Mouse (Mus musculus) limb, embryonic 14.5 days (tissue): ENCODE measurements around the gene Gne. TPM values are rescaled to one million over a fixed set of nuclear protein-coding genes. Genes with fewer than 3 reads are reported as not detected.

ENCODE experiments used
- ATAC-seq: fragments of 200-750 bp; cut with Nextera tagmentation; 2 replicates; pipeline ENCODE4 v1.8.0; 2017; ENCODE audit warnings: low read depth, moderate number of reproducible peaks, moderate TSS enrichment; ENCODE audit not compliant: low FRiP score
- DNase-seq: peaks from one replicate; pipeline ENCODE4 v3.0.0-alpha.2; 2015; ENCODE audit warnings: low spot score
- H3K27ac ChIP-seq: fragments of 300-500 bp; sonication (generic); replicated peaks from 2 replicates; pipeline ENCODE4 v1.5.1; 2014; ENCODE audit warnings: low read depth, mild to moderate bottlenecking, low read length, moderate library complexity, mixed read lengths
- H3K27me3 ChIP-seq: fragments of 300-500 bp; sonication (generic); 2 replicates; pipeline ENCODE4 v1.6.1; 2014; ENCODE audit warnings: low read length, mixed read lengths; ENCODE audit not compliant: control insufficient read depth, insufficient read depth
- H3K36me3 ChIP-seq: fragments of 300-500 bp; sonication (generic); 2 replicates; pipeline ENCODE4 v1.6.1; 2014; ENCODE audit warnings: mild to moderate bottlenecking, low read length, moderate library complexity, mixed read lengths; ENCODE audit not compliant: control insufficient read depth, insufficient read depth
- H3K4me1 ChIP-seq: fragments of 300-500 bp; sonication (generic); 2 replicates; pipeline ENCODE4 v1.6.1; 2014; ENCODE audit warnings: antibody characterized with exemption, low read length, mixed read lengths; ENCODE audit not compliant: control insufficient read depth, insufficient read depth
- H3K4me2 ChIP-seq: fragments of 300-500 bp; sonication (generic); replicated peaks from 2 replicates; pipeline ENCODE4 v1.6.1; 2014; ENCODE audit warnings: low read depth, mild to moderate bottlenecking, low read length, moderate library complexity; ENCODE audit not compliant: severe bottlenecking
- H3K4me3 ChIP-seq: fragments of 300-500 bp; sonication (generic); replicated peaks from 2 replicates; pipeline ENCODE4 v1.5.1; 2014; ENCODE audit warnings: low read length
- H3K9ac ChIP-seq: fragments of 300-500 bp; sonication (generic); 2 replicates; pipeline ENCODE4 v1.6.1; 2014; ENCODE audit warnings: mild to moderate bottlenecking, low read depth, low read length, moderate library complexity; ENCODE audit not compliant: severe bottlenecking
- H3K9me3 ChIP-seq: fragments of 300-500 bp; sonication (generic); 2 replicates; pipeline ENCODE4 v1.6.1; 2016; ENCODE audit warnings: low read length; ENCODE audit not compliant: control insufficient read depth
- POLR2A ChIP-seq: fragments of 200-500 bp; IDR thresholded peaks from 2 replicates; pipeline ENCODE4 v1.8.0; 2012; ENCODE audit warnings: inconsistent platforms, mild to moderate bottlenecking, moderate library complexity, borderline replicate concordance; ENCODE audit not compliant: insufficient read depth, insufficient read length; ENCODE audit errors: extremely low read depth
- whole genome bisulfite sequencing: fragments of 180-500 bp; shearing (Covaris S2); extraction: QIAGEN DNeasy Blood & Tissue Kit; methylation state at CpG from one replicate; pipeline ENCODE4 v1.1.7; 2014; 5-methylcytosine and 5-hydroxymethylcytosine counted together
- polyA plus RNA-seq, 2 experiments: library from polyadenylated mRNA; depleted of rRNA in 1 of 2; stranded (reverse) in 1 of 2; unstranded in 1 of 2; fragments of >200 nt; fragmentation: Nextera tagmentation in 1 of 2; extraction: Ambion mirVana in 1 of 2; gene quantifications; 2 replicates each; pipeline versions ENCODE4 v1.2.1 to v1.2.3; 2012 to 2014

Gene Gne
- polyA plus RNA-seq, 2 experiments = 13.8 to 27.8 TPM

- ATAC-seq (no peak), DNase-seq (no peak)
- H3K36me3 ChIP-seq = no peaks in the 10 kb centered on the region
- no peak overlapping the region for H3K4me2 ChIP-seq
- no peaks in the 10 kb centered on the region for H3K9me3 ChIP-seq
- no peak overlapping the region; the same call in 1 of the 2 replicates for H3K27ac ChIP-seq
- H3K9ac ChIP-seq = no peak overlapping the region
- WGBS = 34% methylated on average over 4 of the region's 4 CpGs
- no peak for TF ChIP-seq POLR2A
- H3K27me3 ChIP-seq = no peaks in the 10 kb centered on the region
- H3K4me3 ChIP-seq = no peak overlapping the region
- peaks cover 5% of the 10 kb centered on the region for H3K4me1 ChIP-seq
Measured at GRCm38 (mm10) chr4:44112741-44113140, 28.8 kb upstream of the Gne start.

- H3K9me3 ChIP-seq = no peaks in the 10 kb centered on the region
- 65% methylated on average over 7 of the region's 7 CpGs for WGBS
- H3K9ac ChIP-seq = no peak overlapping the region
Measured at GRCm38 (mm10) chr4:44110771-44111170, 26.8 kb upstream of the Gne start.

GRCm38 (mm10) chr4:44108297-44108696, 24.3 kb upstream of the Gne start:
- no peak overlapping the region for H3K9ac ChIP-seq
- DNase-seq (no peak), ATAC-seq (no peak)
- H3K36me3 ChIP-seq = no peaks in the 10 kb centered on the region
- 82% methylated on average over 6 of the region's 6 CpGs for WGBS
- TF ChIP-seq POLR2A = no peak
- no peak overlapping the region for H3K4me2 ChIP-seq
- H3K9me3 ChIP-seq = no peaks in the 10 kb centered on the region
- H3K27ac ChIP-seq = no peak overlapping the region
- no peaks in the 10 kb centered on the region for H3K27me3 ChIP-seq
- H3K4me3 ChIP-seq = no peak overlapping the region
- H3K4me1 ChIP-seq = peaks cover 24% of the 10 kb centered on the region

More at GRCm38 (mm10) chr4:44110771-44111170, 26.8 kb upstream of the Gne start:
- DNase-seq = no peak
- Histone ChIP-seq H3K4me1 (peaks cover 13% of the 10 kb centered on the region), H3K4me3 (no peak overlapping the region), H3K27ac (no peak overlapping the region), H3K36me3 (no peaks in the 10 kb centered on the region), H3K27me3 (no peaks in the 10 kb centered on the region), H3K4me2 (no peak overlapping the region)
- no peak for ATAC-seq
- TF ChIP-seq POLR2A = no peak

- no peak overlapping the region for H3K27ac ChIP-seq
- H3K4me2 ChIP-seq = no peak overlapping the region
- no peak for TF ChIP-seq POLR2A
- no peaks in the 10 kb centered on the region for H3K36me3 ChIP-seq
- DNase-seq = no peak
- H3K27me3 ChIP-seq = no peaks in the 10 kb centered on the region
- ATAC-seq = no peak
- H3K4me3 ChIP-seq = no peak overlapping the region
- no peaks in the 10 kb centered on the region for H3K9me3 ChIP-seq
- WGBS = 38% methylated on average over 6 of the region's 6 CpGs
- H3K9ac ChIP-seq = no peak overlapping the region
- H3K4me1 ChIP-seq = peaks cover 23% of the 10 kb centered on the region
Measured at GRCm38 (mm10) chr4:44107339-44107738, 23.4 kb upstream of the Gne start.

- peak overlapping the region; percentile 22 for H3K4me3 ChIP-seq
- peak overlapping the region; percentile 37; the same call in 1 of the 2 replicates for H3K4me2 ChIP-seq
- no peak for TF ChIP-seq POLR2A
- peaks cover 23% of the 10 kb centered on the region for H3K4me1 ChIP-seq
- peak; percentile 41 for DNase-seq
- no peak overlapping the region for H3K27ac ChIP-seq
- no peaks in the 10 kb centered on the region for H3K36me3 ChIP-seq
- 41% methylated on average over 18 of the region's 18 CpGs for WGBS
- H3K9me3 ChIP-seq = no peaks in the 10 kb centered on the region
- 0 out of 2 replicates have a peak, but pooled peaks have one; percentile 30 for ATAC-seq
- no peak overlapping the region for H3K9ac ChIP-seq
- no peaks in the 10 kb centered on the region for H3K27me3 ChIP-seq
Measured at GRCm38 (mm10) chr4:44106297-44106821, 22.4 kb upstream of the Gne start.
